Mouse (Mus musculus) liver, adult 2 months (tissue): Measurements from ENCODE around the gene Tango2.

Experiments used
- CTCF ChIP-seq: fragments of 200-500 bp; IDR thresholded peaks from 2 replicates; pipeline ENCODE4 v1.5.1; 2011; ENCODE audit warnings: low read depth, low read length, control low read depth
- POLR2A ChIP-seq: fragments of 200-500 bp; IDR thresholded peaks from 2 replicates; pipeline ENCODE4 v1.6.1; 2011; ENCODE audit warnings: low read length, control low read depth; ENCODE audit not compliant: insufficient read depth; ENCODE audit errors: extremely low read depth

- TF ChIP-seq CTCF (no peak), POLR2A (no peak)
Observed at GRCm38 (mm10) chr16:18250828-18251790, 96.8 kb downstream of the Tango2 start.
